Mouse (Mus musculus) NIH3T3 (cell line): ENCODE measurements around the gene Stra8.

ENCODE experiments used
- DNase-seq: peaks from one replicate; pipeline ENCODE4 v3.0.0-alpha.2; 2012; ENCODE audit warnings: low read depth

The Stra8 gene

DNA sequence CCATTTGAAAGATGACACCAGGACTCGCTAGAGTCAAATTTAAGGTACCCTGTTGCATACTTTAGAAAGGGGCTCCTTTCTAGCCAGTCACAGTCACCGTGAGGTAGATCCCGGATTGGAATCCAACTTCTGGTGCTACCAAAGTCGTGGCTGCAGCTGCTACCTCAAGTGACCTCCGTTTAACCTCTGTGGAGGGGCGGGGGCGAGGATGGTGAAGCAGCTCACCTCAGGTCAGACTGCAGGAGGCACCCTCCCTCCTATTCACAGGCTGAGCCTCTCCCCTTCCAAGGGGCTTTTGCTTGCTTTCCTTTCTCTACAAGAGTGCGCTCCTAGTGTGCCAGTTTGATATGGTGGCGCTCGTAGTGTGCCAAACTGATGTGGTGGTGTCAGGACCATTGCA, at the start of gene Stra8:
Stra8 (plus strand) TSS at position 208 of the 400 bp plus-strand sequence.
- DNase-seq: no peak

DNA sequence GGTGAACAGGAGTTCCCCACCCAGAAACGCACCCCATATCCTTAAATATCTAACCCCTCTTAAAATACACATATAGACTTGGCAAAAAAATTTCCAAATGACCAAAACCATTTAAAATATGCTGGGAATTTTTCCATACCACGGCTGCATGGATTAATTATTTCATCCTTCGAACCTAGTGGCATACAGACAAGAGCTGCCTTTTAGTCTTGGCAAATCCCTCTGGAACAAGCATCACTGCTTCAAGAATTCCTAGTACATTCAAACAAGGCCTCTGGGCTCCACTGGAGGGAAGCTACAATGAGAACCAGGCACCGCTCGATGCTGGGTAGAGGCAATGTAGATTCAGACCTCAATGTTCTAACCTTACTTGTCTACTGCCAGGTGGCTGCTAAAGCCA, 49.2 kb upstream of the Stra8 start:
- DNase-seq: peak; percentile 70

DNA sequence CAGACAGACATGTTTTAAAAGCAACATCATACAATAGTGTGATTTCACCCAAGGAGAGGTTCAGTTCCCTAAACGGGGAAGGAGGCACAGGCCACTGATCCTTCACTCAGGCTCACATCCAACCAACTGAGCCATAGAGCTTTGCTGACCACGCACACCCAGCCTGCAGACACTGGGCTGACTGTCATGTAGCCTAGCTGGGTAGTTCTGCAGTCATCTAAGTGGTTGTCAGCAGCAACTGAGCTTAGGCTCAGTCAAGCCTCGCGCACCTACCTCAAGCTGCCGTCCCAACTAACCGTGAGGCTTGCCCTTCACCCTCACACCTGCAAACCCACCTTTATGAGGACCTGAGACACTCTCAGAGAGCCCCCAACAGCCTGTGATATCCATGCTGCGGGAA, 48.0 kb upstream of the Stra8 start:
- no peak for DNase-seq

DNA sequence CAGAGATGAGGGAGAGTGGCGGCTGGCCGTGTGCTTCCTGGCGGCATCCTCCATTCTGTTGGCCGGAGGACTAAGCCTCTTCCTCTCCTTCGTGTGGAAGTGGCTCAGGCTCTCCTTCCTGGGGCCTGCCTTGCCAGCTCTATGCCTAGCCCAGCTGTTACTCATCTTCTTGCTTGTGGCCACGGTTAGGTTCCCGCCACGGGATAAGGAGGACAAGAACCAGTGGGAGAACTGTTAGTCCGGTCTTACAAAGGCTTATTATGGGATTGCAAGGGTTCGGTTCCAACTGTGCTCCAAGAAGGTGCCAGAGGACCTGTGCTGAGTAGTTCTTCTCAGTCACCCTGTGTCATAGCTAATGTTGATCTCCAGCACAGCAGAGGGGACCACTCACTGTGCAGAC, 47.1 kb upstream of the Stra8 start:
- no peak for DNase-seq

GRCm38 (mm10) chr6:34874101-34874921, 45.7 kb upstream of the Stra8 start:
- no peak for DNase-seq

GRCm38 (mm10) chr6:34875268-34875761, 44.6 kb upstream of the Stra8 start:
- DNase-seq: no peak

DNA sequence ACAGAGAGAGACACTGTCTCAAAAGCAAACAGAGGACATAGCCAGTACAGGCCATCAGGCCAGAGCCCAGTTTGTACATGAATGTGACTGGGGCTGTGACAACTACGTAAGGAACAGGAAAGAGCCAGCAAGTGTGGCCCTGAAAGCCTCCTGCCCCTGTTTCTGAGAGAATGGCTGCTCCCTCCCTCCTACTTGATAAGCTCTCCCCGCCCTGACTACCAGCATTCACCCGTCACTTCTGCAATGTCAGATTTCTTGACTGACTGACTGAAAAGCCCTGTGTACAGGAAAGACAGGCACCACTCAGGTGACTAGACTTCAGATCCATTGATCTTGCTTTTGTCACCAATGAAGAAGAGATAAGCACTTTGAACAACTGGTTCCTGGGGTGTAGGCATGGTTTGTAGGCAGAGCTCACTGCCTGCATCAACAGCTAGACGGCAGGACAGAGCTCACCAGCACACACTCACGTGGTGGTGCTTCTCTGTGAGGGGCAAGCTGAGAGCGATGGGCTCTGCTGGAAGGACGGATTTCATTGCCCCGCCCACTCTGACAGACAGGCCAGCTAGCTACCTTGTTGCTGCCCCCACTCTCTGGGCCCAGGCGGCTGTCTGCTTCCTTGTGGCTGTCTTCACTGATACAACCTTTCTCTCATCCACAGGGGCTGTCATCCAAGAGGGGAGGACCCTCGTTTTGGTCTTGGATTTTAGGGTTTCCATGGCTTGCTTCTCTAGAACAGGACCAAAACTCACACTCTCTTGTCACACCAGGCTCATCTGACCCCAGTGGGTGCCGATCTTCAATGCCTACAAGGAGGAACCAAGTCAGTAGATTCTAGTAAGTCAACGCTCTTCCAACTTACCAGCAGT, 43.8 kb upstream of the Stra8 start:
- no peak for DNase-seq

- no peak for DNase-seq
Measured at GRCm38 (mm10) chr6:34876835-34877156, 43.2 kb upstream of the Stra8 start.

DNA sequence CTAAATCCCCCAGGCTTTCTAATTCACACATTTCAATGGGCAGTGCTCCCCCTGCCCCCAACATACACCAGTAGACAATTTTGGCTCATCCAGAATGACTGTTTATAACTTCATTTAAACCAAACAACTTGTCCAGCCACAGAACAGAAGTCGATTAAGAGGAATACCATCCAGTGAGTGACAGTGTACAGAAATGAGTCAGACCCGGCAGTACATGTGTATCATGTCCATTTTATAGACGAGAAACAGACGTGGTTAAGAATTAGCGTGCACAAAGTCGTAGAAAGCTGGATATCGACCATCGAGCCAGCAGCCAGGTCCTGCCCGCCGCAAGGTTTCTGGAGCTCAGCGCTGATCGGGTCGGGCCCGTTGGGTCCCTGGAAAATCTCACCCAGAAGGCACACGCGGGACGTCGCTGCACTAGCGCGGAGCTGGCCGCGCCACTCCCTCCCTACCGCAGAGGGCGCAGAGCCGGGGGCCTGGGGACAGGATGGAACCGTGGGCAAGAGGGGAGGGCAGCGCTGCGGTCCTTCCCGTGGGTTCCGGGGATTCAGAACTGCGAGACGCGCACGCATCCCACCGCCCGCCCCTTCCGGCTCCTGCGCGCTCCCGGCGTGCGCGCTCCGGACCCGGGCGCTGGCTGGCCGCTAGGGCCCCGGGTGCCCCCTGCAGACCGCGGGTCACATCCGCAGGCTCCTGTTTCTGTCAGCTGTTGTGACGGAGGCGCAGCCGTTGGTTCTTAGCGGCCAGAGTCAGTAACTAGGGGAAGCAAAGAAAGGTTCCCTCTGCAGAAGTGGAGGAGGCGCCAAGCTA, 42.2 kb upstream of the Stra8 start, which contains the start of gene Cyren:
Cyren (minus strand) TSS at position 552 of the 813 bp plus-strand sequence.
- DNase-seq: peak; percentile 98

DNA sequence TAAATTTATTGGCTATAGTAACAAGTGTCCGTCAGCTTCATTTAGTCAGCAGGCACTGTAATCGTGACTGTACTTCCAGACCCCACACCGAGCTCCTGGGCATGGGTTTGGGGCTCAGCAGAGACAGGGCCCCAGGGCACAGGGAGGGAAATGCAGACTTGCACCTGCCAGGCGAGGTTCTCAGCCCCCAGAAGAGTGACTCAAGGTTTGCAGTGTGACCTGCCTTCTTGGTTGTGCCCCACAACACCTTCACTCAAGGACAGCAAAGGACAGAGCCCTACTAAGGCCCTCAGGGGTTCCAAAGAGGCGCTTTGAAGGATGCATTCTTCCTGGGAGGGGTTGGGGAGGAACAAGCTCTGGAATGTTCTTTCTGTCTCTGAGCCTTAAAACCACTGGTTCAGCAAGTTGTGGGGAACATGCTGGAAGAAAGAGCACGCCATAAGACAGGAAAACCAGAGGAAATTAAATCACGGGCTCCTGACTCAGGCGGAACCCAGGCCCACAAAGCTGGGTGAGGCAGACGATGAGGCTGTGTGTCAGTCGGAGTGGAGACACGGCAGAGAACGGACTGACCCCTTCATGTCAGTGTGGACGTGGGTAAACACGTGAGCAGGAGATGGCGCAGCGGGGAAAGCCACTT, 40.7 kb upstream of the Stra8 start:
- no peak for DNase-seq

GRCm38 (mm10) chr6:34879911-34880475, 40.0 kb upstream of the Stra8 start:
- peak; percentile 83 for DNase-seq

DNA sequence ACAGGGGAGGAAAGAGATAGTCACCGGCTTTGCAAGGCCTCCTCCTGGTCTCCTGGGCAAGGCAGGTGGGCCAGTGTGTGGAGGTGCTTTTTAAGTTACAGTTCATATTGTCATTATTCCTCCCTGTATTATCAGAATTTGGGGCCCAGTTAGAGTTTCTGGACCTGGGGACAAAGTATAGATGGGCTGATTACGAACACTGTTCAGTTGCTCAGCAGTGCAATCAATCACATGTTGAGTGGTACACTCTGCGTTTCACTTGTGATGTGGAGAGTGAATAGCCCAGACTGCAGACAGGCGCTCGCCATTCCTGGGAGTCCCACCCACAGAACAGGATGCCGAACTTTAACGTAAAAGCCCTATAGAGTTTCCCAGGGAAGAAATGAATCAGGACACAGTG, 35.2 kb upstream of the Stra8 start:
- no peak for DNase-seq

- DNase-seq: no peak
Measured at GRCm38 (mm10) chr6:34887131-34887850, 32.7 kb upstream of the Stra8 start.

GRCm38 (mm10) chr6:34889185-34889584, 30.8 kb upstream of the Stra8 start:
- no peak for DNase-seq

DNA sequence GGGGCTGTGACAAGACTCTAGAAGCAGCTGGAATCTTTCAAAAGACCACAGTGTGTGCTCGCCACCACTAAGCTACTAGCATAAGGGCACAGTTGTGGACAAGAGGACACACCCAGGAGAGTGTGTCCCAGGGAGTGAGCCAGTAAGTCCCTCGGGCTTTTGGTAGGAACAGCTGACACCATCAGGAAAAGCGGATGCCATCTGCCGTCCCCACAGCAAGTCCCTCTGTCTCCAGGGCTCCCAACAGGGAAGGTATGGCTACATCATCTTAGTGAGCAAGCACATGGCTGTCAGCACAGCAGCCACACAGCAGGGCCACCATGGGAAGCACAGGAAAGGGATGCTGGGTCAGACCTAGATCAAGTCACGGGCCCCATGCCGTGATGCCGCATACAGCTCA, 24.4 kb upstream of the Stra8 start:
- no peak for DNase-seq

DNA sequence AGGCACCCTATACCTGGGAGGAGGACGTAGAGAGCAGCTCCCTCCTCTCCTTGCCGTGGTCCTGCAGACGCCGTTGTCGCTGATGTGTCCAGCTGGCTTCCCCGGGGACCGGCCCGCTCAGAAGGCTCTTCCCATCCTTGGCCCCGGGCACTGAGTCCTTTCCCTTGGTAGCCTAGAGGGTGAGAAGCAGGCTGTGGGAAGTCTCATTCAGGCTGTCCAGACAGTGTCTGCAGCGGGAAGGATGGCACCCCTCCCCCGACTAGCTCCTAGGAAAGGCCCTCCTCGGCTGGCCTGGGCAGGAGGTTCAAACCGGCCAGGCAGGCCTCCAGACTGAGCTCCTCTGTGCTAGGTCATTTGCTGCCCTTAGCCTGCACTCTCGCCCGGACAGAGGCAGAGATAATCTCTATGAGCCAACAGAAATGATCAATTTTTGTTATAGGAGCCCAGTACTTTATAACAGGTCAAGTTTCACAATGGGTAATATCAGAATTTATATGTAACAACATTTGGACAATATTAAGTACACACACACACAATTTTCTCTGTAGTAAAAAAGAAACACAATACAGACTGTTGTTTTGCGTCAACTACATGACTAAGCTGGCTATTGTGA, 23.7 kb upstream of the Stra8 start:
- DNase-seq: no peak

DNA sequence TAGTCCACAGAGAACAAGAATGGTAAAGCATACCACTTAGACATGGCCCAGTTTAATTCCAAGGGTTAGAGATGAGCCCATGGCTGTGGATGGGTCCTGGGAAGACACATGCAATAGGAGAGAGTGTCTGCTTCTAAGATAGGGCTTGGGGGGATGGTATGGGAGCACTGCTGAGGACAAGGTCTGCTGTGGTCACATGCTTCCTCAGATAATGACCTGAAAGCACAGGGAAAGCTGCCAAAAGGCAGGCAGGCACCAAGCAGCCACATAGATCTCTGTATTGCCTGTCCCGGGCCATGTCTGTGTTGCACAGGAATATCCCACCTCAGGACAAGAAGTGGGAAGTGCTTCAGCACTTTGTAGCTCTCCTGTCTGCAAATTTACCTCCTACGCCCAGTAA, 20.8 kb upstream of the Stra8 start:
- DNase-seq: no peak

DNA sequence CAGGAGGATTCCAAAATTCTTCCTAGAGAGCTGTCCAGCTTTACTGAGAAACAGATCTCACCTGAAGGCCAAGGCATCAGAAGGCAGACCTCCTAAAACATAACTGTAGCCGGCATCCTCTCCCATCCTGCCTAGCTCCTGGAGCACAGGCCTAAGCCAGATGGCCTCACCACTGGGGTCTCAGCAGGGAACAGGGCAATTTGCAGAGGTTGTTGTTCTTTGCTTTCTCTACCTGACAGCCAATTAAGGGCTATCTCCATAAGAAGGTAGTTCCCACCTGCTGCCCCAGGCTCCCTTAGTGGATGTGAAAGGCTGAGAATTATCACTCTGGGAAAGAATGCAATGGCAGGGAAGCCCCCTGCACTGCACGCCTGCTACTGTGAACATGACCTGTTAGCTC, 19.0 kb upstream of the Stra8 start:
- no peak for DNase-seq

DNA sequence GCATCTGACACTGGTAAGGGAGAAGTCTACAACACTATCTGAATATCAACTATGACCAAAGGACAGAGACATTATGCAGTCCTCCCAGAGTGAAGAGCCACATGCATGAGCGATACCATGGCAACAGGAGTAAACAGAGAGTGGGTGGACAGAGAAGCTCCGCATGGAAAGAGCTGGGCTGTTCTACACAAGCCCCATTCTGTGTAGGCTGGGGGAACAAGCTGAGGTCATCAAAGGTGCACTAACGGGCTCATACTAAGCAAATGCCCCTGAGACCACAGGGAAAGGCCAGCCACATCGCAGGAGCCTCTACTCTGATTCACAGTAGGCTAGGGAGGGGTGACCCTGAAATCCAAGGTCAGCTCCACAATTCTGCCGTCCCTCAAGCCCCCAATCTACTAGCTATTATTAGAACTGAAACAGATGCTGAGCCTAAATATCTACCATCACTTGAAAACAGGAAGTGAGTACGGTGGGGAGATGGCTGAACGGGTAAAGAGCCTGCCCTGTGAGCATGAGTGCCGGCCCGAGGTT, 18.0 kb upstream of the Stra8 start:
- no peak for DNase-seq

DNA sequence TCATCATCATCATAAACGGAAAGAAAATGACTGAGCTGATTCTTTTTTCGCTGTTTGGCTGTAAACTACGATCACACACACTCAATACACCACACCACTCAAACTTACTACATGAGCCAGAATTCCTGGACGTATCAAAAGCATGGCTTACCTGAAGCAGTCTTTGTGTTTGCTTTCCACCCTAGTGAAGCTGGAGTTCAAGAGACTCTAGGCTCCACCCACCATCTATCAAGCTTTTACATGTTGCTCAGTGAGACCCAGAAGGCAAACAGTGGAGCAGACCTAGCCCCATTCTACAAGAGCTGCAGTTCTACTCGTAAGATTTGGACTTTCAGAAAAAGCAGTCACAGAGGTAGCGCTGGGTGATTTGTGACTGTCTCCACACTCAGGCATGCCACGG, 17.4 kb upstream of the Stra8 start:
- DNase-seq: no peak
